Mouse (Mus musculus) bone marrow macrophage, adult 2 months (primary cell): ENCODE data around the gene Ampd3. TPM values are rescaled to one million over a fixed set of nuclear protein-coding genes. Genes with fewer than 3 reads are reported as not detected.

Experiments
- H3K27ac ChIP-seq: 2 replicates; pipeline ENCODE4 v1.5.1; 2012; ENCODE audit warnings: low read depth, low read length; ENCODE audit not compliant: insufficient read depth
- H3K4me1 ChIP-seq: 2 replicates; pipeline ENCODE4 v1.6.1; 2012; ENCODE audit warnings: low read length; ENCODE audit not compliant: control insufficient read depth, insufficient read depth
- H3K4me3 ChIP-seq: 2 replicates; pipeline ENCODE4 v1.5.1; 2012; ENCODE audit warnings: mild to moderate bottlenecking, low read length, moderate library complexity; ENCODE audit not compliant: insufficient read depth
- CTCF ChIP-seq: IDR thresholded peaks from 2 replicates; pipeline ENCODE4 v1.5.1; 2012; ENCODE audit warnings: low read depth, mild to moderate bottlenecking, low read length, moderate library complexity
- POLR2A ChIP-seq: IDR thresholded peaks from 2 replicates; pipeline ENCODE4 v1.6.1; 2012; ENCODE audit warnings: mild to moderate bottlenecking, low read depth, low read length, borderline replicate concordance
- polyA plus RNA-seq: library from polyadenylated mRNA; stranded (reverse); fragments of >200 nt; gene quantifications from 2 replicates; pipeline ENCODE4 v1.2.4, GENCODE M21; 2012; ENCODE audit not compliant: missing spikeins, insufficient read depth, insufficient read length

The Ampd3 gene
- polyA plus RNA-seq, 1 experiment, result 44.5 TPM

DNA sequence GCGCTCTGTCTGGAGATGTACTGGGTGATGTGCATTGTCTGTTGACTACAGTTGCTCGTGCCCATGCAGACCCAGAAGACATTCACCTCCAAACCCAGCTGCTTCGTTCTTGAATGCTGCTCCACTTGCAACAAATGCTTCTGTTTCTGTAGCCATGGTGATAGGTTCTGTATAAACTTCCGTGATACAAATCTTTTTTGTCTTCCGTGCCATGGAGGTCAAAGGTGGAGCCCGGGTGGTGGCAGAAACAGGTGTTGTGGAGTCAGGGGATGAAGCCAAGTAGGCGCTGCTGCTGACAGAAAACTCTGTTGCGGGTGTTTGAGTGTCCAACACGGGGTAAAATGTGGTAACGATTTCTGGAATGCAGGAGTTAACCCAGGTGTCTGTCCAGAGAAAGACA, 85.6 kb downstream of the Ampd3 start:
- Histone ChIP-seq H3K4me1 (no peaks in the 10 kb centered on the region), H3K27ac (no peak overlapping the region), H3K4me3 (no peak overlapping the region)
- TF ChIP-seq CTCF, result no peak

DNA sequence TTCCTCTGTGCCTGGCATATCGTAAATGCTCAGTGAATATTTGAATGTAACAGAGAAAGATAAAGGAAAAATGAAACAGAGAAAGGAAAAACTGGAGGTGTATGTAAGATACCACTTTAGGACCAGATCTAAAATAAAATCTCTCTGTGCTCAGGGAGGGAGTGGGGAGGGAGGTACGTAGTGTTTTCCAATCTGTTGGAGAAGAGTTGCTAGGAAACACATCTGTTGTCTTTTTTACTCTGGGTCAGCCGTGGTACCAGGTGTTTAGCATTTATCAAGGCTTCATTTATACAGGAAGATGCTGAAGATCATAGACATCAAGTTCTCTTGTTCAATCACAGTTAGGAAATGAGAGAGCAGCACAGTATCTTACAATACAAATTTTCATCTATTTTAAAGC, 86.5 kb downstream of the Ampd3 start:
- H3K4me3 ChIP-seq, result no peak overlapping the region
- TF ChIP-seq CTCF, result no peak
- TF ChIP-seq POLR2A, result no peak

DNA sequence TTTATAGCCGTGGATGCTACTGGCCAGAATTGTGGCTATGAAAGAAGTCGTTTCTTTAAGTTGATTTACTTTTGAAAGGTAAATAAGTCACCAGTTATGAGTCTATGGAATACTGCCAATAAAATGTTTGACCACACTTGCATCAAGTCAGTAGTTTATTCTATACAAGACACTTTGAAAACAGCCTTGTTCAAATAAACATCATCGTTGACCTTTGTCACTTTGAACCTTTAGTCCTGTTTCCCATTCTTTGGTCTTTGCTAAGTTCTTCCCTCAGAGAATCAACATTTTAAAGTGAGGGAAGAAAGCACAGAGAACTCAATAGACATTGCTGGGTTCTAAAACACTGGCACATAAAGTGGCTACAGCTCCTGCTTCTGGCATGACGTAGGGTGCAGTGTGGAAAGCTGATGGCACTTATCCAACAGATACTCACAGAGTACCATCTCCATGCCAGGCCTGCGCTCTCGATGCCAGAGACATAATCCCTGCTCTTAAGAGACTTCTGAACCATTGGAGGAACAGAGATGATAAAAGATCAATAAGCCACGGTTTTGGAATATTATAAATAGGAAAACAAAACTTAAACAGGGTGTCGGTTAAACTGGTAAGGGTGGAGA, 87.0 kb downstream of the Ampd3 start:
- no peak for TF ChIP-seq CTCF
- TF ChIP-seq POLR2A, result no peak
- peaks cover 4% of the 10 kb centered on the region; the same call in 1 of the 2 replicates for H3K4me1 ChIP-seq
- no peak overlapping the region for H3K4me3 ChIP-seq
- H3K27ac ChIP-seq, result no peak overlapping the region

More for the DNA sequence above, 86.5 kb downstream of the Ampd3 start:
- no peaks in the 10 kb centered on the region; the same call in 1 of the 2 replicates for H3K4me1 ChIP-seq
- no peak overlapping the region for H3K27ac ChIP-seq

DNA sequence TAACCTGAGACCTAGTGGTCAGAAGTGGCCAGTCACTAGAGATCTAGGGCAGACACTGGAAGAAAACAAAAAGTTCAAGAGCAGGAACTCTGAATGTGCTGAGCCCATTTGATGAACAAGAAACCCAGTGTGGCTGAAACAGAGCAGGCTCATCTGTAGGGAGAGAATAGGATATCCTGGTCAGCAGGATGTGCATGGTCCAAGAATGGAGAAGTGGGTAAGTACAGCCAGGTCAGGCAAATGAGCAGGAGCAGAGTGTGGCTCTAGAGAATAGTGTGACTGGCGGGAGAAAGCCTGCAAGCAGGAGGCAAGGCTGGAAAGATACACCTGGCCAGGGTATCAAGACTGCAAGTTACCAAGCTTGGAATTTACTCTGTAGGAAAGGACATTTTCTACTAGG, 87.6 kb downstream of the Ampd3 start:
- Histone ChIP-seq H3K4me1 (peaks cover 7% of the 10 kb centered on the region; the same call in 1 of the 2 replicates), H3K4me3 (no peak overlapping the region), H3K27ac (no peak overlapping the region)
- TF ChIP-seq POLR2A, result no peak
- TF ChIP-seq CTCF, result no peak

DNA sequence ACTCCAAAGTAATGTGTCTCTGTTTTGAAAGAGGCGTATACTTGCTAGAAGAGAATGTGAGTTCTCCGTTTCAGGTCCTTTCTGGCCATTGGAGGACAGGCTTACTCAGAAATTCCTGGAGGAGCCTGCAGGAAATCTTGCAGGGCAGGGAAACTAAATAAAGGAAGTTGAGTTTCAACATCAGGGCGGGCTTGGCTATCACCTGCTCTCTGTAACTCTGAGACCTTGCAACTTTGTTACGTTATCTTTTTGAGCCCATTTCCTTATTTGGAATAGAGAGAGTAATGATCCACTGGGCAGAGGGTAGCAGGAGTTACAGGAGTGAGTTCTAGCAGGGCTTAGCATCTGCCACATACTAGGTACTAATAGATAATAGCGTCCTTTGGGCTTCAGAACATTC, 92.1 kb downstream of the Ampd3 start:
- H3K4me1 ChIP-seq, result peaks cover 7% of the 10 kb centered on the region
- no peak overlapping the region for H3K4me3 ChIP-seq
- H3K27ac ChIP-seq, result no peak overlapping the region
- TF ChIP-seq POLR2A (no peak), CTCF (no peak)

Other genes with a start within 250 kb of the Ampd3 start
- gene Sbf2, start 153.3 kb upstream of the Ampd3 start, polyA plus RNA-seq, result 48.1 and 49.9 TPM in 2 replicates
- gene Adm, start 140.5 kb upstream of the Ampd3 start, polyA plus RNA-seq, result not detected in 2 replicates
- 40.9 and 48.6 TPM in 2 replicates for gene Rnf141, start 76.3 kb downstream of the Ampd3 start, polyA plus RNA-seq
- not detected in 2 replicates for gene Lyve1, start 95.0 kb downstream of the Ampd3 start, polyA plus RNA-seq
- gene Mrvi1, start 214.3 kb downstream of the Ampd3 start, polyA plus RNA-seq, result 0.13 and 0.20 TPM in 2 replicates